Mouse (Mus musculus) yolk sac, embryonic 10.5 days (tissue): ENCODE results near the gene Elavl1.
"Not testable (repeated sequence)": the region's sequence is repeated elsewhere in the genome, so short reads cannot be mapped to it uniquely, and the experiment has no call there.

Experiments
- DNase-seq: peaks from one replicate; pipeline ENCODE4 v3.0.0-alpha.2; 2017; ENCODE audit warnings: low spot score

The Elavl1 gene

GRCm38 (mm10) chr8:4324983-4325750, at the start of gene Elavl1, which contains the start of gene Ccl25:
TSS of gene Elavl1 (minus strand) at chr8:4325413.
TSS of gene Ccl25 (plus strand) at chr8:4325210.
- peak; percentile 96 for DNase-seq

DNA sequence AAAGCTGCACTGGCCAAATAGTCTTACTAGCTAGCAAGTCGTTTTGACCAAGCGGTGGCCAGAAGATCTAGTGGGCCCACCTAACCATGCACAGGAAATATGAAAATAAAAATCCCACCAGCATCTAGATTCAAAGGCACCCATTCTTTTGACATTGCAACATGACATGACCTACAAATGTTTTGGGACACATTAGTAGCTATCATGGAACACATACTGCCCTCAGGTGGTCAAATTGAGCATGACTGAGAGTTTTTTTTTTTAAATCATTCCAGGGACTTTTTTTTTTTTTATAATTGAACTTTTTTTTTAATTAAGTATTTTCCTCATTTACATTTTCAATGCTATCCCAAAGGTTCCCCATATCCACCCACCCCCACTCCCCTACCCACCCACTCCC, 47.4 kb upstream of the Elavl1 start:
- DNase-seq, result no peak

DNA sequence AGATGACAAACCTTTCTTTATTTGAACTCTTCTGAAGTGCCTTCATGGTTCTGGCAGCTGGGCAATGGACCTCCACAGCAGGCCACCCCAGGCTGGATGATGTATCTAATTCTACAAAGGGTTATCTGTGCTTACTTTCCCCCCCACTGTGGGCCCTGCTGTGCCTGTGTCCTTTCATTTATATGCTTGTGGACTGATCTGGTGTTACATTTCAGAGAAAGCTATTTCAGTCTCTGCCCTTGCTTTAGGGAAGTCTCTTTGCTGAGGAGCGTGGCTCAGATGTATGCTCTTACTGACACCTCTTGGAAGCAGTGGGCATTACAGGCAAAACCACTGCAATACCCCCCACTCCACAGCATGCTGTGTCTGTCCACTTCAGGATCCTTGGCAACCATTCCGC, 44.9 kb upstream of the Elavl1 start:
- DNase-seq, result peak; percentile 8

- DNase-seq, result no peak
Observed at GRCm38 (mm10) chr8:4368470-4368869, 43.3 kb upstream of the Elavl1 start.

- no peak for DNase-seq
Observed at GRCm38 (mm10) chr8:4367808-4368207, 42.6 kb upstream of the Elavl1 start.

DNA sequence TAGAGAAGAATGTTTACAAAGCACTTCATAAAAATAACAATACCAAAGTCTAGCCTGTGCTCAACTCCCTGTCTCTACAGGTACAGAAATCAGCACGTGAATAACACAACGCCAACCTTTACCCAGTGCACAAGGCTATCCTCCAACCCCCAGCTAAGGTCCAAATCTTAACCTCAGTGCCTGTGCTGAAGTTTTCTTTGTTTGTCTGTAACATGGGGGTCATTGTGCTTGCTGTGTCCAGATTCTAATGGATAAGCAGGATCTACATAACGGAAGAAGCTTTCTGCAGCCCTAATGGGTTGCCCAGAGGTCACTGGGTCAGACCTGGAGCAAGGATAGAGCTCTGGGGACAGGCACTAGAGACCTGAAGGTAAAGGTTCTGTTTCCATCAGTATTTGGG, 41.0 kb upstream of the Elavl1 start:
- no peak for DNase-seq

DNA sequence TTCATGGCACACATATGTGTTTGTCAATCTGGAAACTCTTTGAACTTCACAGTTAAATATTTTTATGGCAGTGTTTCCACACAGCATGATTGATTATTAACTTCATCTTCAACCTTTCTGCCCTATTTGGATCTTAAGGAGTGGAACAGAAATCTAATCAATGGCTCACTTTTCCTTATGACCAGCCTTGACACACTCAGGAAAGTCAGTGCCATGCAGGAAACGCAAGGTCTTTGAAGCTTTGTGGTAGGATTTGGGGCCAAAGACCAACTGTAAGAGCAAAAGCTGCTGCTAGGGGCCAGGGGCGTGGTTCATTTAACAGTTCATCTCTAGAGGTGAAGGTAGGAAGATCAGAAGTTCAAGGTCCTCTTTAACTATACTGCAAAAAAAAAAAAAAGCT, 35.7 kb upstream of the Elavl1 start:
- DNase-seq, result no peak

DNA sequence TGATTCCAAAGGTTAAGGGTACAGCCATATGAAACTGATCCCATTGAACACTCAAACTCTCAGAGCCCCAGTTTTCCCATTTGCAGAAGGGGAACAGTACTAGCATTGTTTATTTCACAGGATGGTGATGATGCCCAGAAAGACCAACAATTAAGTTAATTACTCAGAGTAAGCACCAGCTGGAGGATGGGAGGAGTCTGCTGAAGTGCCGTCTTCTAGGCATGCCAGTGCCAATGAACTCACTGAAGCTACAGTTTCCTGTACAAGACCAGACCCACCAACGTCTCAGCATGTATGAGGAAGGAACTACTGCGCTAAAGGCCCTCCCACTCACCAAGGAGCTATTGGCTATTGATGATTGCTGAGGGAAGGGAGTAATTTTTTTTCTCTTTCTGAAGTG, 34.1 kb upstream of the Elavl1 start:
- DNase-seq, result no peak

DNA sequence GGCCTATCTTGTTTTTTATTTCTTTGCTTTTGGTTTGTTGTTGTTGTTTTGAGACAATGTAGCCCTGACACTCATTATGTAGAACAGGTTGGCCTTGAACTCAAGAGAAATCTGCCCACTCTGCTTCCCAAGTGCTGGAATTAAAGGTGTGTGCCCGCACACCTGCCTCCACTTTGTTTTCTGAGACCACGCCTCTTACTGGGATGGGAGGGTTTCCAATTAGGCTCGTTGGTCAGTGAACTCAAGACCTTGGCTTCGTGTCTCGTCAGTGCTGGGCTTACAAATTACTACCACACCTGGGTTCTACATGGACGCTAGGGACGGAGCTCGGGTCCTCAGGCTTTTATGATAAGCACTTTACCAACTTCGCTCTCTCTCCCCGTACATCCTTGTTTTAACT, 30.2 kb upstream of the Elavl1 start:
- DNase-seq, result no peak

GRCm38 (mm10) chr8:4354516-4354915, 29.3 kb upstream of the Elavl1 start:
- DNase-seq, result no peak

DNA sequence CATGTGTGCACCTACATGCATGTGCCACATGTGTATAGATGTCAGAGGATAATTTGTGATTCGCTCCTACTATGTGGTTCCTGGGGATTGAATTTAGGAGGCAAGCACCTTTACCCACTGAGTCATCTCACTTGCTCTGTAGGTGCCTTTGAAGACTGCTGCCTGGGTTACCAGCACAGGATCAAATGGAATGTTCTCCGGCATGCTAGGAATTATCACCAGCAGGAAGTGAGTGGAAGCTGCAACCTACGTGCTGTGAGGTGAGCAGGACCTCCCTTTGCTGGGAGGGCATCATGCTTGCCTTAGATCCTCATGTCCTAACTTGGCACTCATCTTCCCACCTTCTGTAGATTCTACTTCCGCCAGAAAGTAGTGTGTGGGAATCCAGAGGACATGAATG, 28.5 kb upstream of the Elavl1 start:
- no peak for DNase-seq

GRCm38 (mm10) chr8:4352562-4352961, 27.3 kb upstream of the Elavl1 start:
- DNase-seq, result not testable (repeated sequence)

DNA sequence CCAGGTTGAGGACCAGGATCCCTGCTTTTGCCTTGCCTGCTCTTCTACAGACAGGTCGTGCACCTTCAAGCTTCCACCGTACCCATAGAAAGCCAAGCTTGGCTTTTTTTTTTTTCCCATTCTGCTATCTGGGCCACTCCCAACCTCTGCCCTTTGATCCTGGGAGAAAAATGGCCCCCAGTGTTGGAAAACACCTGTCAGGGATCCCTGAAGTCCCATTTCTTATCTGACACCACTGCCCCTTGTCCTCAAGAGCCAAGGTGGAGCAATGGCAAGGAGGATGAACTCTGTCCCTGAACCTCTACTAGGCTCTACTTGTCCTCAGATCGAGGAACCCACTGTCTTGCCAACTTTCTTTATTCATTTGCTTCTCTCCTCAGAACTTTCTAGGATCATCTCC, 25.4 kb upstream of the Elavl1 start:
- peak; percentile 22 for DNase-seq

- DNase-seq, result no peak
Observed at GRCm38 (mm10) chr8:4349335-4349734, 24.1 kb upstream of the Elavl1 start.

DNA sequence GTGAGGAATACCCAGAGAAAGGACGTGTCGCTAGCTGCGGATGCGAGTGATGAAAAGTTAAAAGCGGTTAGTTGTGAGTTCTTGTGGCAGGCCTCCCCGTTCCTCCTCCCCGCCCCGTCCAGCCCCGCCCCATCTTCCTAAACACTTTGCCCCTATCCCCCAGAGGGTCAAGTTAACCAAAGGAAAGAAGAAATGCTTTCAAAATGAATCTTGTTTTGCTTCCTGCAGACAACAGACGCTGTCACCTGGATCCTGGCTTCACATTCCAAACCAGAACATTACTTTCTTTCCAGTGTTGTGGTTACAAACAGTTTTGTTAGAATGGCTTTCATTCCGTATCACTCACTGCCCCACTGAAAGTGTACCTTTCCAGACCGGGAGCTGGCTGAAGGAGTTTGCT, 23.1 kb upstream of the Elavl1 start:
- no peak for DNase-seq

DNA sequence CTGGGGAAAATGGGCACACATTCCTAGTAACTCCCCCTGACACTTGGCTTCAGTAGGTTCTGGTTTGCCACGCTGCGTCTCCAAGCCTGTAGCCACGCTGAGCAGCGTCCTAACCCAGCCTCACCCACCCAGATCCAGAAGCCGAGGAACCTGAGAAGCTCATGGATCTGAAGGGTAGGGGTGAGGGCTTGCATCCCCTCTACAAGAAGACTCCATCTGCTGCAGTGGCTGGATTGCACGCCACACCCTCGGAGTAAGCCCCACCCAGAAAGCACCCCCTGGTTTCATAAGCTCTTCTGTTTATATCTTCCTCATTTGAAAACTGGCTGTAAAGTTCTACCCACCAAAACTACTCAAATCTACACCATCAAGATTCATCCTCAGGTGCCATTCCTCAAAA, 22.4 kb upstream of the Elavl1 start:
- DNase-seq, result no peak

GRCm38 (mm10) chr8:4340207-4340606, 15.0 kb upstream of the Elavl1 start:
- no peak for DNase-seq

DNA sequence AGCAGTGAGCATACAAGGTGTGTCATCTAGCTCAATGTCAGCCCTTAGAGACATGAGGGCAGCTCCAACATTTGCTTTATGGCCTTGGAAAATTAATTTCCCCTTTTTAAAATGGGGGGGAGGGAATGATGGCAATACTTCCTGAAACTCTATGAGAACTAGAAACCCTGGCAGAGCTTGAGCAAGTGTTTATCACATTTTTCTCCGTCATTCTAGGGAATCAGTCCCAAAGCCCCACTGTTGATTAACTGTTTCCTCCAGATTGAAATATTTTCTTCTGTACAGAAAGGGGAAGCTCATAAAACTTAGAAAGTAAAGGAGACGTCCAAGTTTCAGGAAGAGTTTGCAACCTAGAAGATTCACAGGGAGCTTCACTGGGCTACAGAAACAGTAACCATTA, 10.5 kb upstream of the Elavl1 start:
- DNase-seq, result no peak

GRCm38 (mm10) chr8:4333966-4334365, 8.8 kb upstream of the Elavl1 start:
- no peak for DNase-seq

GRCm38 (mm10) chr8:4329000-4329399, 3.8 kb upstream of the Elavl1 start:
- DNase-seq, result no peak

- no peak for DNase-seq
Observed at GRCm38 (mm10) chr8:4325751-4326036, 481 bp upstream of the Elavl1 start.

- no peak for DNase-seq
Observed at GRCm38 (mm10) chr8:4324525-4324924, 688 bp downstream of the Elavl1 start.

DNA sequence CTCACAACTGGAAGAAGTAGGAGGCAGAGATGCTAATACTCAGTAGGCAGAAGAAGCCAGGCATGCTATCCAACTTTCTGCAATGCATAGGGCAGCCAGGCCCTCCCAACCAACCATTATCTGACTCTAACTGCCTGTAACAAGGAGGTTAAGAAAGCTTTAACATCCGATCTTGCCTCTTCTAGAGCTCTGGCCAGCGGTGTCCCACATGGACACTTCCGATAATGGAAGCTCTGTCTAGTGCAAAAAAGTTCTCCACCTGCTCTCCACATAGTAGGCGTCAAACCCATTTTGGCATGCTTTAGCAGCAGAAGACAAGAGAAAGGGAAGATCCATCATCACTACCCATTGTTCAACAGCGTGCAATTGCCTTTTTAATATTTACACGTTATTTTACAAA, 1.3 kb downstream of the Elavl1 start:
- no peak for DNase-seq

DNA sequence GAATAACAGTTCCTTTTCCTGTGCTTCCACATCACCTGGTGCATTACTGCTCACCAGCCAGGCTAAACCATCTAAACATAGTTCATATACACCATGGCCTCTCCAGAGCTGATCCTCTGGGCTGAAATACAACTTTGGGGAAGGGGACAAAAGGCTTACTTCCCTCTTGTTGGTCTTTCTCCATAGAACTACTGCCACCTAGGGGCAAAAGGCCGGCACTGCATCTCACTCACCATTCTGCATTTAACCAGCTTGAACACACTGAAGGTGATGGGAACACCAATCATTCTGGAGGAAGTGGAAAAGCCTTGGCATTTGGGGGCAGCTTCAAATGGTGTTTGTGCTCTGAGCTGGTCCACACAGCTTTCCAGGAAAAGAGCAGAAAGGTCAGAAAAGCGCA, 2.7 kb downstream of the Elavl1 start:
- peak; percentile 62 for DNase-seq

DNA sequence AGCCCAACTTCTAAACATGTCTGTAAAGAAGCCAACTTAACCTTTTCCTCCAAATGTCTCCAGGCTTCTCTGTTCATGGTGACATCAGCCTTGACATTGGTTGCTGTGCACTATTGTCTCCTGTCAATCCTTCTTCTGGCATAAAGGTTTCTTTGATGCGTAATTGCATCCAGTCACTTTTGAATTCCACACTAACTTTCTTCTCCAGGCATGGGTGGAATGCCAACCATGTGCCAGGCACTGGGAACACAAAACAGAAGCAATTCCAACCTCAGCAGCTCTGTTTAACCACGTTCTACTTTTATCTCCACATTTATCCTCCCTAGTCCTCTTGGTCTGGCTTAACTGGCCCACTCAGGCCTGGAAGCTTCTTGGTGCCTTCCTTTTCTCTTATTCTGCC, 4.2 kb downstream of the Elavl1 start:
- DNase-seq, result no peak
